Mouse (Mus musculus) E14TG2a.4 (cell line): Measurements from ENCODE around the gene Crybg1.

Source experiments
- CTCF ChIP-seq: conservative IDR thresholded peaks from 2 replicates; pipeline ENCODE4 v1.5.1; 2014; ENCODE audit warnings: low read length
- NANOG ChIP-seq: IDR thresholded peaks from 2 replicates; pipeline ENCODE4 v1.6.1; 2014; ENCODE audit warnings: borderline replicate concordance, low read length, mixed read lengths
- POU5F1 ChIP-seq: IDR thresholded peaks from 2 replicates; pipeline ENCODE4 v1.6.1; 2014; ENCODE audit warnings: low read length, borderline replicate concordance

DNA sequence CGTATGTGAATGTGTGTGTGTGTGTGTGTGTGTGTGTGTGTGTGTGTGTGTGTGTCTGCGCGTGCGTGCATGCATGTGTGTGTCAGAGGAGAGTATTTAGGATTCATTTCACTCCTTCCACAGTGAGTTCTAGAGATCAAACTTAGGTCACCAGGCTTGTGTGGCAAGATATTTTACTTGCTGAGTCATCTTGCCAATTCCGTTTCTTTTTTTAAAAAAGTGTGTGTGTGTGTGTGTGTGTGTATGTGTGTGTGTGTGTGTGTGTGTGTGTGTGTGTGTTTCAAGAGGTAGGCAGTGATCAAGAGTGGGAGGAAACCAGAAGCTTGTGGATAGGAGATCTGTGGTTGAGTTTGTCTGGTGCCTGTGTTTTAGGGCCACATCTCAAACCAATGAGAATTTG is 27.5 kb upstream of the Crybg1 start:
- TF ChIP-seq CTCF (no peak), NANOG (no peak), POU5F1 (no peak)
